Mouse (Mus musculus) hindbrain, embryonic 14.5 days (tissue): Measurements from ENCODE around the gene Hcls1. TPM values are rescaled to one million over a fixed set of nuclear protein-coding genes. Genes with fewer than 3 reads are reported as not detected.

Experiments used
- ATAC-seq: fragments of 200-750 bp; cut with Nextera tagmentation; 2 replicates; pipeline ENCODE4 v1.8.0; 2017; ENCODE audit warnings: moderate number of reproducible peaks, mild to moderate bottlenecking, moderate TSS enrichment, moderate library complexity; ENCODE audit not compliant: low FRiP score
- DNase-seq: peaks from one replicate; pipeline ENCODE4 v3.0.0-alpha.2; 2015; ENCODE audit warnings: low spot score
- H3K27ac ChIP-seq: fragments of 300-500 bp; sonication (generic); 2 replicates; pipeline ENCODE4 v1.5.1; 2014; ENCODE audit warnings: mild to moderate bottlenecking, moderate library complexity
- H3K27me3 ChIP-seq: fragments of 300-500 bp; sonication (generic); 2 replicates; pipeline ENCODE4 v1.6.1; 2014; ENCODE audit warnings: mild to moderate bottlenecking, low read length, mixed read lengths; ENCODE audit not compliant: control insufficient read depth, insufficient read depth
- H3K36me3 ChIP-seq: fragments of 300-500 bp; sonication (generic); replicated peaks from 2 replicates; pipeline ENCODE4 v1.6.1; 2014; ENCODE audit not compliant: control insufficient read depth, insufficient read depth
- H3K4me1 ChIP-seq: fragments of 300-500 bp; sonication (generic); replicated peaks from 2 replicates; pipeline ENCODE4 v1.6.1; 2014; ENCODE audit warnings: antibody characterized with exemption, low read length, mixed read lengths; ENCODE audit not compliant: control insufficient read depth, insufficient read depth
- H3K4me2 ChIP-seq: fragments of 300-500 bp; sonication (generic); replicated peaks from 2 replicates; pipeline ENCODE4 v1.6.1; 2014; ENCODE audit warnings: mild to moderate bottlenecking, moderate library complexity
- H3K4me3 ChIP-seq: fragments of 300-500 bp; sonication (generic); replicated peaks from 2 replicates; pipeline ENCODE4 v1.5.1; 2014; ENCODE audit warnings: mild to moderate bottlenecking, low read length
- H3K9ac ChIP-seq: fragments of 300-500 bp; sonication (generic); 2 replicates; pipeline ENCODE4 v1.6.1; 2014
- H3K9me3 ChIP-seq: fragments of 300-500 bp; sonication (generic); 2 replicates; pipeline ENCODE4 v1.6.1; 2016; ENCODE audit warnings: low read length; ENCODE audit not compliant: control insufficient read depth
- WGBS: fragments of 180-500 bp; shearing (Covaris S2); extraction: QIAGEN DNeasy Blood & Tissue Kit; methylation state at CpG from one replicate; pipeline ENCODE4 v1.1.7; 2014; 5-methylcytosine and 5-hydroxymethylcytosine counted together
- polyA plus RNA-seq: library from polyadenylated mRNA; unstranded; fragments of >200 nt; fragmentation: Nextera tagmentation; extraction: Ambion mirVana; gene quantifications from 2 replicates; pipeline ENCODE4 v1.2.1, GENCODE M21; 2014

Hcls1 gene
- polyA plus RNA-seq, 1 experiment from 2014 or later, result 0.99 TPM

GRCm38 (mm10) chr16:36927495-36928105 lies 7.2 kb upstream of the Hcls1 start:
- Histone ChIP-seq H3K4me2 (no peak overlapping the region), H3K4me1 (no peaks in the 10 kb centered on the region), H3K9me3 (no peaks in the 10 kb centered on the region), H3K27me3 (no peaks in the 10 kb centered on the region), H3K36me3 (peaks cover 93% of the 10 kb centered on the region), H3K4me3 (no peak overlapping the region), H3K9ac (no peak overlapping the region), H3K27ac (no peak overlapping the region)
- DNase-seq, result no peak
- 90% methylated on average over 10 of the region's 10 CpGs for WGBS
- ATAC-seq, result no peak

GRCm38 (mm10) chr16:36928106-36928500 lies 6.7 kb upstream of the Hcls1 start:
- 96% methylated on average over 8 of the region's 8 CpGs for WGBS
- no peaks in the 10 kb centered on the region for H3K4me1 ChIP-seq
- peaks cover 94% of the 10 kb centered on the region for H3K36me3 ChIP-seq
- H3K27ac ChIP-seq, result no peak overlapping the region
- ATAC-seq, result no peak
- H3K27me3 ChIP-seq, result no peaks in the 10 kb centered on the region
- no peak overlapping the region for H3K9ac ChIP-seq
- H3K4me3 ChIP-seq, result no peak overlapping the region
- no peaks in the 10 kb centered on the region for H3K9me3 ChIP-seq
- H3K4me2 ChIP-seq, result no peak overlapping the region
- no peak for DNase-seq

- Histone ChIP-seq H3K4me3 (no peak overlapping the region), H3K27me3 (no peaks in the 10 kb centered on the region), H3K9ac (no peak overlapping the region), H3K9me3 (no peaks in the 10 kb centered on the region), H3K4me2 (no peak overlapping the region), H3K36me3 (peaks cover 95% of the 10 kb centered on the region), H3K27ac (no peak overlapping the region), H3K4me1 (no peaks in the 10 kb centered on the region)
- no peak for DNase-seq
- ATAC-seq, result no peak
- 95% methylated on average over 7 of the region's 7 CpGs for WGBS
Measured at GRCm38 (mm10) chr16:36929216-36929615, 5.6 kb upstream of the Hcls1 start.

DNA sequence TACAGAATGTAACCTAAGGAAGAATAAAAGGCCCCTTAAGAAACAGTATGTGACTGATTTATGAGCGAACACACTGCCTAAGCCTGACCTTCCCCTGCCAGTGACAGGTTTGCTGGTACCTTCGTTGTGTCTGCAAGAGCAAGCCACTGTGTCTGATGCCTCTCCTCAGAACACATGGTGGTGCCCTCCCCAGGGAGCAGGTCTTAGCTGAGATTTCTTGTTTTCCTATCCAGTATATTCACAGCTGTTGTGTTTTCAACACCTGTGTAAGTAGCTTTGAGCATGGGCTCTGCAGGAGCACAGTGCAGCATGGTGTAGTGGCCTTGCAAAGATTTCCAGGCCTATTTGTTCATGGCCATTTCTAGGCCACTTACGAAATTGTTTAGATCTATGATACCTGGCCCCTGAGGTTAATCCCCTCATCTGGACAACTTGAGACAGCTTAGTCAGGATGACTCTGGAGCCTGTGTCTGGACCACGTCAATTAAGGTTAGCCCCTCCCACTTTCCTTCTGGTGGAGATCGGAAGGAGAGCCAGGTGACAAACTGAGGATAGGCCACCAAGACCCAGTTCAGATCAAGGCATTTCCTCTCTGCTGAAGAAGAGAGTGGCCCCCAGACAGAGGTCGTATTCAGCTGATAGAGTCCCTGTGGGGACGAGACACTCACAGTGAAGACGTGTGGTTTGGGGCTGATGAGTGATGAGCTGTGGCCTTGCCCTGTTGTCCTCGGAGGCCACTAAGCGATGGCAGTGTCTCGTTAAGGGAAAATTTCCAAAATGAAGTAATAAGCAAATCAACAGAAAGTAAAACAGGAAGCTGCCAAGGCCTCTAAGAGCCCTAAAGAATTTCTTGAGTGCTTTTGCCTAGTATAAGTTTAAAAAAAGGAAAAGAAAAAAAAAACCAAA lies 4.3 kb upstream of the Hcls1 start:
- no peaks in the 10 kb centered on the region for H3K4me1 ChIP-seq
- no peak overlapping the region for H3K27ac ChIP-seq
- DNase-seq, result no peak
- no peak for ATAC-seq
- WGBS, result 85% methylated on average over 11 of the region's 11 CpGs
- H3K36me3 ChIP-seq, result peaks cover 82% of the 10 kb centered on the region
- H3K4me2 ChIP-seq, result no peak overlapping the region
- no peaks in the 10 kb centered on the region for H3K27me3 ChIP-seq
- H3K4me3 ChIP-seq, result no peak overlapping the region
- no peaks in the 10 kb centered on the region for H3K9me3 ChIP-seq
- H3K9ac ChIP-seq, result no peak overlapping the region

GRCm38 (mm10) chr16:36931381-36931780 lies 3.4 kb upstream of the Hcls1 start:
- WGBS, result 96% methylated on average over 10 of the region's 10 CpGs
- Histone ChIP-seq H3K27me3 (no peaks in the 10 kb centered on the region), H3K4me3 (no peak overlapping the region), H3K27ac (no peak overlapping the region), H3K4me2 (no peak overlapping the region), H3K36me3 (peaks cover 73% of the 10 kb centered on the region), H3K9ac (no peak overlapping the region), H3K4me1 (no peaks in the 10 kb centered on the region), H3K9me3 (no peaks in the 10 kb centered on the region)
- ATAC-seq, result no peak
- DNase-seq, result no peak

- H3K36me3 ChIP-seq, result peaks cover 67% of the 10 kb centered on the region
Measured at GRCm38 (mm10) chr16:36931976-36932375, 2.8 kb upstream of the Hcls1 start.

GRCm38 (mm10) chr16:36932546-36932945 lies 2.2 kb upstream of the Hcls1 start:
- Histone ChIP-seq H3K27me3 (no peaks in the 10 kb centered on the region), H3K27ac (no peak overlapping the region), H3K36me3 (peaks cover 61% of the 10 kb centered on the region), H3K4me2 (no peak overlapping the region), H3K9ac (no peak overlapping the region), H3K4me3 (no peak overlapping the region), H3K9me3 (no peaks in the 10 kb centered on the region), H3K4me1 (no peaks in the 10 kb centered on the region)
- DNase-seq (no peak), ATAC-seq (no peak)
- WGBS, result 95% methylated on average over 6 of the region's 6 CpGs

More at GRCm38 (mm10) chr16:36931976-36932375, 2.8 kb upstream of the Hcls1 start:
- H3K9ac ChIP-seq, result no peak overlapping the region
- DNase-seq (no peak), ATAC-seq (no peak)
- WGBS, result 97% methylated on average over 3 of the region's 3 CpGs
- H3K4me3 ChIP-seq, result no peak overlapping the region
- no peaks in the 10 kb centered on the region for H3K9me3 ChIP-seq
- no peaks in the 10 kb centered on the region for H3K27me3 ChIP-seq
- H3K4me2 ChIP-seq, result no peak overlapping the region
- H3K27ac ChIP-seq, result no peak overlapping the region
- no peaks in the 10 kb centered on the region for H3K4me1 ChIP-seq

DNA sequence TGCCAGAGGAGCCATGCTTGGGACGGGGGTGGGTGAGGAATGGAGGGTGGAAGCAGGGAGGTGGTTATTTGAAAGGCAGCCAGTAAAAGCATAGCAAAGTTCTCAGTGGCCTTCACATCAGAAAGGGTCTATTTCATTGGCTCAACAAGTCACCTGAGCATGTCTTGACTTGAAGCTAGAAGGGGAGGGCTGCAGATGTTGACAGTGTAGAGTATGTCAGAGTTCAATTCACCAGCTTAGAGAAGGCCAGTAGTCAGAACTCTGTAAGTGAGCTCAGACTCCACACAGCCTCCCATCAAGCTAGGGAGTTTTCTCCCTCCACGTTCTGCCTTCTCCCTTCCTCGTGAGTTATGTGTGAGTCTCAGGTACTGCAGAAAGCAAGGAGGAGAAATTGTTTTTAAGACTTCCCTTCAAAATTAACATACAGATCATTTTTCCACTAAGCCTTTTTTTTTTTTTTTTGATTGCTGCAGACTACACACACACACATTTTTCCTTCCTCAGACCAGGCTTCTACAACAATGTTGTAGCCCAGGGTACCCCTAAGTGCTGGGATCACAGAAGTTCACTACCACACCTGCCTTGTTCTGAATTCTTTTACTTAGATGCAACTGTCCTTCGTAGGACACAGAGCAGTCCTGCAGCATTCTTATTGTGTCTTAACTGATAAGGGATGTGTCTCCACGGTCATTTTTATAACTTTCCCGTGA lies 497 bp upstream of the Hcls1 start:
- Histone ChIP-seq H3K9me3 (no peaks in the 10 kb centered on the region), H3K36me3 (peaks cover 44% of the 10 kb centered on the region), H3K4me3 (no peak overlapping the region), H3K4me1 (no peaks in the 10 kb centered on the region), H3K4me2 (no peak overlapping the region), H3K27ac (no peak overlapping the region), H3K9ac (no peak overlapping the region), H3K27me3 (no peaks in the 10 kb centered on the region)
- DNase-seq (no peak), ATAC-seq (no peak)
- WGBS, result 83% methylated on average over 6 of the region's 6 CpGs

DNA sequence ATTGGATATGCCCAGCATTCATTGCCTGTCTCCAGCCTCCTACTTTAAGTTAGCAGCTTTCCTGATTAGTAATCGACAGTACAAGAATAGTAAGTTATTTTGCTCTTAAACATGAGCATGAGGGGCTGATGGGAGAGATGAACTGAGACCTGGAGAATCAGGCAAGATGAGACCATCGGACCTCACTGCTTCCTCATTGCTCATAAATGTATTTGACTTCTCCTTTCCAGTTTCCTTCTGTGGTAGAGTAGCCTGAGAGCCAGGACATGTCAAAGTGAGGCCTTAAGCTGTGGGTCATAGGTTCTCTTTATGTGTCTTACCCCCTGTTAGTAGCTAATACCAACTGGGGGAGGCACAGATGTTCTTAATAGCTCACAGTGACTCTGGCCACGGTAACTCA lies 1.0 kb downstream of the Hcls1 start:
- DNase-seq, result no peak
- no peak for ATAC-seq
- no peaks in the 10 kb centered on the region for H3K9me3 ChIP-seq
- peaks cover 29% of the 10 kb centered on the region for H3K36me3 ChIP-seq
- no peak overlapping the region for H3K27ac ChIP-seq
- H3K4me2 ChIP-seq, result no peak overlapping the region
- H3K4me1 ChIP-seq, result no peaks in the 10 kb centered on the region
- H3K9ac ChIP-seq, result no peak overlapping the region
- no peaks in the 10 kb centered on the region for H3K27me3 ChIP-seq
- WGBS, result 80% methylated on average over 3 of the region's 3 CpGs
- H3K4me3 ChIP-seq, result no peak overlapping the region
